Mouse (Mus musculus): ENCODE results near the gene Bcas2. TPM values are rescaled to one million over a fixed set of nuclear protein-coding genes. Genes with fewer than 3 reads are reported as not detected.

Gene Bcas2
- total RNA-seq (2021), result 10 to 100 TPM; 48.8 to 51.3 TPM
- long read RNA-seq, experiment 1, transcript Bcas2-201 (7 exons, 1,467 nt), result major isoform, 95 of 133 reads
- long read RNA-seq, experiment 1, partial matches to known transcripts, result 1 of 133 reads
- long read RNA-seq, experiment 1, other reads (novel, unspliced or antisense), result 36 of 133 reads
- long read RNA-seq, experiment 2, transcript Bcas2-201 (7 exons, 1,467 nt), result major isoform, 63 of 82 reads
- long read RNA-seq, experiment 2, partial matches to known transcripts, result 18 of 82 reads
- long read RNA-seq, experiment 2, other reads (novel, unspliced or antisense), result 0 of 82 reads

DNA sequence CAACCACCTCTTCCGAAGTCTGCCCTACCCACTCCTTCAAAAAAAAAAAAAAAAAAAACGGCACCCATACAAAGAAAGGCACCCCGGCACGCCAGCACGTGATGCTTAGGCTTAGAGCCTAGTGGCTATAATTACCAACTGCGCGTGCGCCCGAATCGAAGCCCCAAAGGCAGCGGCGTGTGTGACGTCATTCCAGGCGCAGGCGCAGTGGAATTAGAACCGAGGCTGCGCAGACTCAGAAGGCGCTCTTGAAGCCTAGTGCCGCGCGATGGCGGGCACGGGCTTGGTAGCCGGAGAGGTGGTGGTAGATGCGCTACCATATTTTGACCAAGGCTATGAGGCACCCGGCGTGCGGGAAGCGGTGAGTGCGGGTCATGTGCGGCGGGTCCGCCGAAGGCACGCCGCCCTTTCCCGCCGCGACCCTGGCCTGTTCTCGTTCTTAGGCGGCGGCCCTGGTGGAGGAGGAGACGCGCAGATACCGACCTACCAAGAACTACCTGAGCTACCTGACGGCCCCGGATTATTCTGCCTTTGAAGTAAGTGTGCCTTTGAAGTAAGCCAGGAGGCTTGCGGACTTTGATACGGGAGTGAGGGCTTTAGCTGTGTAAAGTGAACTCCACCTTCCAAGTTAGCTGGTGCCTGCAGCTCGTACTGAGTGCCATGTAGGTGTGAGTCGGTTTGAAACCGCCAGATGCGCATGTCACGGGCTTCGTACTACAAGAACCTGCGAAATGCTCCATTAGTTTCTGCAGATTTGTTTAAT is at the start of gene Bcas2:
Gene Bcas2 (plus strand): TSS at position 151 of the 763 bp plus-strand sequence.
- peak; percentile 98 to 99 for DNase-seq

DNA sequence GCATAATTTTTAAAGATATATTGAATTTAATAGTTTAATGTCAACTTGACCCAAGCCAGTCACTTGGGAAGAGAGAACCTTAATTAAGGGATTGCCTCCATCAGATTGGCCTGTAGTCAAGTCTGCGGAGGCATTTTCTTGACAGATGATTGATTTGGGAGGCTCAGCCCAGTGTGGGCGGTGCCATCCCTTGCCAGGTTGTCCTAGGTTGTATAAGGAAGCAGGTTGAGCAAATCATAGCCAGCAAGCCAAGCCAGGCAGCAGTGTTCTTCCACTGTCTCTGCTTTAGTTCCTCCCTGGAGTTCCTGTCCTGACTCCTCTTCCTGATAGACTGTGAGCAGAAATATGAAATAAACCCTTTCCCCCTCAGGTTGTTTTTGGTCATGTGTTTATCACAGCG is 47.8 kb upstream of the Bcas2 start:
- no peak for DNase-seq

DNA sequence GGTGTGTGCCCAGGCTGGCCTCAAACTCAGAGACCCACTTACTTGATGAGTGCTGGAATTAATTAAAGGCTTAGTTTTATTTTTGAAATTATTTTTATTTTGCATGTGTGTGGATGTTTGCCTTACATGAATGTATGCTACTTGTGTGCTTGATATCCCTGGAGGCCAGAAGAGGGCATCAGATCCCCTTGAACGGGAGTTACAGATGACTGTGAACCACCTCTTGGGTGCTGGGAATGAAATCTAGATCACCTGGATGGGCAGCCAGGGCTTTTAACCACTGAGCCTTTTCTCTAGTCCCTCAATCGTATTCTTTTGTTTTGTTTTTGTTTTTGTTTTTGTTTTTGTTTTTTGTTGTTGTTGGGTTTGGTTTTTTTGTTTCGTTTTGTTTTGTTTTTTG is 45.3 kb upstream of the Bcas2 start:
- no peak for DNase-seq

DNA sequence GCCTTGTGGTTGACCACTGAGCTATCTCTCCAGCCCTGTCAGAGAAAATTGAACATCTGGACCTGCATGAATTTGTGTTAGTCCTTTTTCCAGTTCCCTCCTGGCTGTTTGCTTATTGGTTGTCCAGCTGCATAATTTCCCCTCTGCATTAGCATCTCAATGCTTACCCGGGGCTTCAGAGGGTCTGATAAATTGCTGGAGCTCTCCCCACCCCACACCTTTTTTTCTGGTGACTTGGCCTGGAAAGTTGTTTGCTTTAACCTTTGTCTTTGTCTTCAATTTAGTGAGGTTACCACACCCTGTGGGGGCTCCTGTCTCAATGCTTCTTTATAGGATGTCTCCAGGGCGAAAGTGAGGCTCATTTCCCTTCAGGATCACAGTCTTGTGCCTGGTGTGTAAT is 44.3 kb upstream of the Bcas2 start:
- no peak for DNase-seq

DNA sequence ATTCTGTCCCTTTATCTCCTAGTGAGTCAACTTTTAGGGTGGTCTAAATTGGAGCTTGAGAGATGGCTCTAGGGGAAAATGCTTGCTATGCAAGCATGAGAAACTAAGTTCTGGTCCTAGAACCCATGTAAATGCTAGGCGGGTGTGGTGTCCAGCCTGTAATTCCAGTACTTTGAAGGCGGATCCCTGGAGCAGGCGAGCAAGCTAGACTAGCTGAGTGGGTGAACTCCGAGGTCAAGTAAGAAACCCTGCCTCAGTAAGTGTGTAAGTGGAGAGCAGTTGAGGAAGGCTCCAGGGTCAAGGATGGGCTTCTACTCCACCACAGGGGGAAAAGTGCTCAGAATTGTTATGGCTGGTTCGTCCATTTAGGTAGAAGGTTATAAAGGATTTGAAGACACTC is 43.7 kb upstream of the Bcas2 start:
- DNase-seq, result no peak

DNA sequence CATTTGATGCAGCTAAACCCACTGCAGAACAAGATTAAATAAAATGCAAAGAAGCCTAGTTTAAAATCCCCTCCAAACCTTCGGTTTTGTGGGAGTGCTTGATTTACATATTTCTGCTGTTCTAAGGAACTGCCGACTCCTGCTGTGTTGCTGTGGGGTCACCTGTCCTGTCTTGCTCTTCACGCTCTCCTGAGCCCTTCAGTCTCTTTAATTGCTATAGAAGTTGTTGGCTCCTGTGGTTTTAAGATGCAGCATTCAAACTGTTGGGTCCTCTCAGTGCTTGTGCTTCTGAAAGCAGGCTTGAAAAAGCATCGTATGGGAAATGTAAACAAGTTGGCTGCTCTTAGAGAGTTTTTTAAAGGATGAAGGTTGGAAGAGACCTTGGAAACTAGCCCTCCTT is 43.2 kb upstream of the Bcas2 start:
- DNase-seq, result no peak

DNA sequence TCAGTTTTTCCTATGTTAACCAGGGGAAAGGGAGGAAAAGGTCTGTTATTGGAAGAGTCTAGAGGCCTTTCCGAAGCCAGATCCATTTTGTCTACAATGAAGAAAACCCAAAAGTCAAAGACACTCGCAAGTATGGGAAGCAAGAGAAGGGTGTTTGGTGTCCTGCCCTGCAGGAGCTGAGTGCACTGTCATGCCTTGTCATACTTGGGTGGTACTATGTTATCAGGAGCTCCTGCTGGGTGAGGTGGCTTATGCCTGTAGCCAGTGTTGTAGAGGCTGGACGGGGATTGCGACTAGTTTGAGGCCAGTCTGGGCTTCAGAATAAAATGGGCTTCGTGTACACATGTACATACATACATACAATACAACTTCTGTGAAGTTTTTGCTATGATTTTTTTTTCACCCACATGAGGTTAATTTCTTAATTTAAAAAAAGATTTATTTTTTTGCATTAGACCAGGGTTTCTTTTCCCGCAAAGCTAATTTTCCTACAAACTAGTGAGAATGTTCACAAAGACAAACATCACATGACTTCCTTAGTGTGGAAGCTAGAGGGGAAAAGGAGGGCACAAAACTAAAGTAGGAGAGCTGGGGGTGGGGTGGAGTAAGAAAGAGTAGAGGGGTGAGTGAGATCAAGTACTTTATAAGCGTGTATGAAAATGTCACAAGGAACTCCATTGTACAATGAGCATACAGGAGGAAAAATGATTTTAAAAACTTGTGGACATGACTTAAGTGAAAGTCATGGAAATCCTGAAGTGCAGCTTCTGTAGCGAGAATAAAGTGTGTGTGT is 41.9 kb upstream of the Bcas2 start:
- DNase-seq, result no peak

DNA sequence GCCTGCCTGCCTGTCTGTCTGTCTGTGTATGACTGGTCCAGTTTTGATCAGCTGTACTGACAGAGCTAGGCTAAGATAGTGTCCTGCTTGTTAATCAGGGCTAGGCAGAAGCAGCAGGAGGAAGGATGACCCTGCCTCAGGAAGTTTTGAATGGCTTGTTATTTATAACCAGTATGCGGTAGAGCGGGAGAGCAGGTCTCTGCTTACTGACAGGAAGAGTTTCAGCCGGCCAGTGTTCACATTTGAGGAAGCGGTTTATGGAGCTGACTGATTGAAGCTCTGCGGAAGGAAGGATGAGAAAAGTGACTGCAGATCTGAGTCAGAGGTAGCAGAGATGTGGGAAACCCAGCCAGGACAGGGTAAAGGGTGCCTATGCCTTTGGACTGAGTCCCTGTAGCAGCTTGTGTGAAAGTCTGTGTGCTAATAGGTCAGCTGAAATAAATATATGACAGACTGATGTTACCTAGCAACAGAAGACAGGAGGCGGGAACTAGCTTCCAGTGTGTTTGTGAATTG is 41.2 kb upstream of the Bcas2 start:
- peak; percentile 24 to 68 for DNase-seq

DNA sequence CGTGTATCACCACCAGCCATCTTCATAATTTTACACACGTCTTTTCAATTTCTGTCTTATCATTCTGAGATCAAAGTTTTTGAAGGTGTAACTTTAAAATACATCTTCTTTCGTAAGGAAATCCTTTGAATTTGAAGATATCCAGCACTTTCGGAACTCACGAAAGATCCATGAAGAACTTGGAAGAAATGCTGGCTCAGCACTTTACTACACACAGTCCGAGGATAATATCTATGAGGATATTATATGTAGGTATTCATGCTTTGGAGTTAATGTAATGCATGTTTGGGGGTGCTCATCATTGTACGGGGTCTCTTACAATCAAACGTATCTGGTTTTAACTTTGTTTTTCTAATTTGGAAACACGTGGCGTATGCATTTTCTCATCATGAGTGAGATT is 38.4 kb upstream of the Bcas2 start:
- no peak for DNase-seq

DNA sequence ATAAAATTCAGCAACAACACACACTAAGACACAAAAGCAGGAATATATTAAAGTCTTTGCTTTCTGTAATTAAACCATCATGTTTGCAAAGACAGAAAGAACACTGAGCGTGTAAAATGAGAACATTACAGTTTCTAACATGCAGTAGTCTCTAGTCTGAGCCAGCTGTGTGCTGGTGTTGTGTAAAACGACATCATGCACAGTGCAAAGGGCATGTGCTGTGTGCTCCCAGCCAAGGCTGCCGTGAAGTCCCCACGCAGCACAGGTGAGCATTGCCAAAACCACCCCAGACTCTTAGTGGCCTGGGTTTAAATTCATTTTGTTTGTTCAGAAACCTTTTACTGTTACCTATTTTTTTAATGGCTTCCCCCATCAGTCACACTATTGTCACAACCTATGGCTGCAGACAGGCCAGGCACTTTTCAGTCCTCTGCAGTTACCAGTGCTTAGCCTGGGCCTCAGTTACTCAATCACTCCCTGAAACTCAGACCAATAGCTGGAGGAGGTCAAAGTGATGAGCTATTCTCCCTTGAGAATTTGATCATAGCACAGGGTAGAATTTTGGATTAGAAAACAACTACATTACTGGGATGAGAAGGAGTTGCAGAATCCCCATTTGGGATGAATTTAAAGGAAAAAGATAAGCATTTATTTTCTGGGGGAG is 34.9 kb upstream of the Bcas2 start:
- DNase-seq, result no peak

DNA sequence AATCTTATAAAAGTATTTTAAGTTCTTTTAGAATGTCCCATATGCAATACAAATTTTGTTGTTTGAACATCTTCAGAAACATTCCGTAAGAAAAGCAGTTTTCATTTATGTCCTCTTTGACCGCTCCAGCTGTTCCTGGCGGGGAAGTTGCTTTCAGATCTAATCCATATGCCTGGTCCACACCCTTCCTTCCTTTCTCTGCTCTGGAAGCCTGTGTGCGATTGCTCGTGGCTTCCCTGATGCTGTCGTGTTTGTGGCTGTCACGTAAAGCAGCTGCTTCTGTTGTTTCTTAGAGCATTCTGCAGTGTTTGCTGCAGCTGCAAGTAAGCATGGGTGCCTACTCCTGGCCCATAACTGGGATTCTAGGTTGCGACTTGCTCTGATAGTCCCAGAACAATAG is 32.4 kb upstream of the Bcas2 start:
- peak; percentile 44 to 75 for DNase-seq

DNA sequence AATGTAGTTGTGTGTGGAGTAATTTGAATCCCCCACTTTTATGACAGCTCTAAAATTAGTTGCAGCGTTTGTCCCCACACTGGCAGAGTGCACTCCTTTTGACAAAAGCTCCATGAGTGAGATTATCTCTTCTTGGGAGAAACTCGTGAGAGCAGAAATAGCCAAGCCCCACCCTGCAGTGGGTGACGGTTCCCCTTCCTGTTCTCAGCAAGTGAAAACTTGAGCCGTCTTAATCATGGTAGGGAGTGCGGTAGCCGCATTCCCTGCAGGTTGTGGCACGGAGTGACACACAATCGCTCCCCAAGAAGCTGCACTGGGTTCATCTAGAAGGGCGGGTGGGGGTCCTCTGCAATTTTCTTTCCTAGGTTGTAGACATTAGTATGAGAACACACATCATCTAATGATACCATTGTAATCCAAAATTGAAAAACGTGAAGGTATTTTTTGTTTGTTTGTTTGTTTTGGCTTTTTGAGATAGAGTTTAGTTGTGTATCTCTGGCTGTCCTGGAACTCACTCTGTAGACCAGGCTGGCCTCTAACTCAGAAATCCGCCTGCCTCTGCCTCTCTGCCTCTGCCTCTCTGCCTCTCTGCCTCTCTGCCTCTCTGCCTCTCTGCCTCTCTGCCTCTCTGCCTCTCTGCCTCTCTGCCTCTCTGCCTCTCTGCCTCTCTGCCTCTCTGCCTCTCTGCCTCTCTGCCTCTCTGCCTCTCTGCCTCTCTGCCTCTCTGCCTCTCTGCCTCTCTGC is 31.2 kb upstream of the Bcas2 start:
- DNase-seq, result peak; percentile 65 to 77

DNA sequence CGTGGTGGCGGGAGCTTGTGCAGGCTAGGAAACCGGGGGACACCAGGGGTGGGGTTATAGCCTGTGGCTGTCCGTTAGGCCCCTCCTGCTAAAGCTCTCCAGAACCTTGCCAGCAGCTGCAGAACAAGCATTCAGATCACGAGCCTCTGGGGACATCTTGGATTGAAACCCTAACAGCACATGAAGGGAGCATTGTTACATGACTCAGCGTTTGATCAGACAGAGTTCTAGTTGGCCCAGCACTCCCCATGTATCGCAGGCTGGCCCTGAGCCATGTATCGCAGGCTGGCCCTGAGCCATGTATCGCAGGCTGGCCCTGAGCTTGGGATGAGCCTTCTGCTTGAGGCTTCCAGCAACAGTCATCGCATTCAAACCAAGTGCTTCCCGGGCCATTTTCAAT is 30.2 kb upstream of the Bcas2 start:
- peak; percentile 28 for DNase-seq

DNA sequence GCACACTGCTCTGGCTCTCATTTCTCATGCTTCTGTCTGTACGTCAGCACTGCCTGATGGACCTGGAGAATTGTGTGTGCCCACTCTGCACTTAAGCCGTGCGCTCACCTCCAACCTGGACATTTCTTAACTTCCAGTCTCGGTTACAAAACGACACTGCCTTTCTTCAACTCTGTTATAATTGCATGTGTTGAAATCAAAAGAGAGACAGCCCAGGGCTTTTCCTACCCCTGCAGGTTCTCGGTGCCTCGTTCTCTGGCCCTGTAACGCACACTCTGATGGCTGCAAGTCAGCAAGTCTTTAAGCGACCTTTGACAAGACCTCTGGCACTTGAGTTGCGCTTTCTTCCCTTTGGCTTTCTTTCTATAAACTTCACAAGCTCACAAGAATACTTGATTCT is 29.1 kb upstream of the Bcas2 start:
- no peak for DNase-seq

DNA sequence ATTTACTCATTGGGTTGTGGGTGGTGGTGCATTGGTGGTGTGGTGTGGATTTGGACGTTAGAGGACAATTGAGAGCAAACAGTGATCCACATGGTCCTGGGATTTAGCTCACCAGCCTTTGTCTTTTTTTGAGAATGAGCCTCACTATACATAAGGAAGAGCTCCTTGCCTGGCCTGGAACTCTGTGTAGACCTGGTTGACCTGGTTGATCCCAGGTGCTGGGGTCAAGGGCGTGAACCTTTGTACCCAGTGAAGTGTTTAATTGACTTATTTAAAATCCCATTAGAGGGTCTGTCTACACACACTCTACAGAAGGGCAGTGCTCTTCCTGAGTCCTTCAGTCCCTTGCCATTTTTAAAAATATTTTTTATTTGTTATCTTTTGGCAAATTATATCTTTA is 26.1 kb upstream of the Bcas2 start:
- no peak for DNase-seq

DNA sequence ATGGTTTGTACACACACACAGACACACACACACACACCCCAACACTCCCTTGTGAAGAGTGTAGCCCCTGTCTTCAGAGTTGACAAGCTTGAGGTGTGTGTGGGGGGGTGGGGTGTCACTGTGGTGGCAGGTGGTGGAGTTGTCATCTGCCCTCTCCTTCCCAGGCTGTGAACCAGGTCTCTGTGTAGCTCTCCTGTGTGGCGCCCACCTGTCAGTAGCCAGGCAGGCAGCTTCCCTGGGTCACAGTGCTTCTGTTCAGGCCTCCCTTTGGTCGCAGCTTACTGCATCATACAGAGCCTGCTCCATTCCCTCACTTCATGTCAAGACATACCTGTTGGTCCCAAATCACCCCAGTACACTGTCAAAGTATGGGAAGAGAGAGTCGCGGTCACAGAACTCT is 25.7 kb upstream of the Bcas2 start:
- DNase-seq, result no peak

DNA sequence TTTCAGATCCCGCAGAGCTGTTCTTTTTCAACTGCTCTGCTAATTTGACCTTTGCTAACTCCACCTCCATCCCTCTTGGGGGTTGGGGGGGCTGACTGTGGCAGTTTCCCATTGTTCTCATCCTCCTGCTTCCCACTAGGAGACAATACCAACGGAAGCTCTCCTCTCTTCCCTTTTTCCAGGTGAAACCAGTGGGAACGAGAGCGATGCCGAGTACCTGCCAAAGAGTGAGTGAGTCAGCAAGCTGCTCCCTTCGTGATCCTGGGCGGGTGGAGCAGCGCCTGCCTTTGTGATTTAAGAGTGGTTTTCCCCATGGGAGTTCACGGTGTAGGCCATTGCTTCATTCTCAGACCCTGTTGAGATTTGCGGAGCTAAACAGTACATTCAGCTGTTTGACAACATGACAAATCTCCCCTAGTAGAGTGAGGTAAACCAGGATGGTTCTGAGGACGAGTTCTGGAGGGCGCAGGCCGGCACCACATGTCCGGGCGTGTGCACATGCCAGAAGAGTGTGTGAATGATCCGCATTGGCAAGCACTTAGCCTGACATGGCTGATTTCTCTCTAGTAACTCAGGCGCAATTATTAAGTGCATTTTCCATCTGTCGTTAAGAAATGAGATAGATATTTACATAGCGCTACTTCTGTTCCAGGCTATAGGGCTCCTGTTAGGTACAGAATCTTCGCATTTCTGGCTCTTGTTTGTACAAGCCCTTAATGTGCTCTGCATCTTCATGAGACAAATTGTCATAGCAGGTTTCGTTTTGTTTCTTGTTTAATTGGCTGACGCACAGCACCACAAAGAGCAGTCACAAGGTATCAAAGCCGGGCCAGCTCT is 24.9 kb upstream of the Bcas2 start:
- no peak for DNase-seq

DNA sequence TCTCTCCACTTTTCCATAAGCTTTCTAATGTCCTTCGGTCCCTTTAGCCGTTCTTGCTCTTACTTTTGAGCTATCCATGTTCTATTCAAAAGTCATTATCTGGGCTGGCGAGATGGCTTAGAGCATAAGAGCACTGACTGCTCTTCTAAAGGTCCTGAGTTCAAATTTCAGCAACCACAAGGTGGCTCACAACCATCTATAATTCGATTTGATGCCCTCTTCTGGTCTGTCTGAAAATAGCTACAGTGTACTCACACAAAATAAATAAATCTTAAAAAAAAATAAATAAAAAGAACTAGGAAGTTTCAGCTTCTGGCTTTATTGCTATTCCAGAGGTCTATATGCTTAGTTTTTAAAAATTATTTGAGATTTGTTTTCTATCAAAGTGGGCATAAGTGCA is 23.7 kb upstream of the Bcas2 start:
- no peak for DNase-seq

DNA sequence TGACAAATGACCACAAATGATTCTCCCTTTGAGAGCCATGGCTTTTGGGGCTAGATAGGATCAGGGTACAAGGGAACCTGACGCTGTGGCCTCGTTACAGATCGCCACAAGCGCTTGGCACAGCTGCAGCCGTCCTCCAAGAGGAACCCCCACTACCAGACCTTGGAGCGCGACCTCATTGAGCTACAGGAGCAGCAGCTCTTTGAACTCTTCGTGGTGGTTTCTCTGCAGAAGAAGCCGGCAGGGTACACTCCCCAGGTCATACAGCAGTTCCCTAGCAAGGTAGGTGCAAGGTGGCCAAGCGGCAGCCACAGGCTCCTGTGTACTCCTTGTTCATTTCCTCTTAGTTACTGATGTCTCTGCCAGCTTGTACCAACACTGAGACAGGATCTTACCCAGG is 22.5 kb upstream of the Bcas2 start:
- DNase-seq, result no peak

DNA sequence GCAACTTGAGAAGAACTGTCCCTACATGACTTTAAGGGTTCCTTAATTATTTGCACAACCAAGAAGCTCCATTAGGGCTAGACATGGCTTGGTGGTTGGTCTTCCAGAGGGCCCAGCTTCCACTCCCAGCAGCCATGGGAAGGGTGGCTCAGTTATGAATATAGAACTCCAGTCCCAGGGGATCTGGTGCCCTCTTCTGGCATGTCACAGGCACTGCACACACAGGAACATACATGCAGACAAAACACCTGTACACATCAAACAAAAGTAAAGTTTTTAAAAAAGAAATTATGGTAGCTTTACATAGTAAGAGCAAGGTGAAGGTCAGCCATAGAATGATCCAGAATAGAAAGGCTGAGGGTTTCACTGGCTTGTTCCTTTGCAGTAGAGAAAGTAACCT is 17.7 kb upstream of the Bcas2 start:
- no peak for DNase-seq
